Mouse (Mus musculus) adrenal gland, postnatal 14 days (tissue): ENCODE measurements at regions not wholly inside any gene's neighbourhood (a gene's known extent, or its start where the extent isn't known, plus 50 kb on each side); places are given as distances from the start of the nearest gene placed in this dataset.

Source experiments
- DNase-seq: peaks from one replicate; pipeline ENCODE4 v3.0.0; 2021; ENCODE audit warnings: mixed read lengths

GRCm38 (mm10) chr2:179238166-179238565 lies 204.1 kb upstream of the Cdh4 start:
- DNase-seq = no peak

- DNase-seq = peak; percentile 4
Observed at GRCm38 (mm10) chr2:179260892-179261291, 181.3 kb upstream of the Cdh4 start.

DNA sequence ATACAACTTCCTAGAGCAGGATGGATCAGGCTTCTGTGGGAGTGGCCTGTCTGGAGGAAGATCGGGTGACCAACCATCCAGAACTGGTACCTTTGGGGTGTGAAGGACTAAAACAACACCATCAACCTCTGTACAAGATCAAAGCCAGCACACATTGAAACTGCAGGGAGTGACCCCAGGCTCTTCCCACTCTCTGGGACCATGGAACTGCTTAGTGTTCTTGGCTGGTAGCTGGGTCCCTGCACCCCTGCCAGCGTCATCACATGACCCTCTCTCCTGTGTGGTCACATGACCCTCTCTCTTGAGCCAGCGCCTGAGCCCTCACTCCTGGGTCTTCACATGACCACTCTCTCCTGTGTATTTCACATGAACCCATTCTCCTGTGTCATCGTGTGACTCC lies 178.3 kb upstream of the Cdh4 start:
- no peak for DNase-seq

DNA sequence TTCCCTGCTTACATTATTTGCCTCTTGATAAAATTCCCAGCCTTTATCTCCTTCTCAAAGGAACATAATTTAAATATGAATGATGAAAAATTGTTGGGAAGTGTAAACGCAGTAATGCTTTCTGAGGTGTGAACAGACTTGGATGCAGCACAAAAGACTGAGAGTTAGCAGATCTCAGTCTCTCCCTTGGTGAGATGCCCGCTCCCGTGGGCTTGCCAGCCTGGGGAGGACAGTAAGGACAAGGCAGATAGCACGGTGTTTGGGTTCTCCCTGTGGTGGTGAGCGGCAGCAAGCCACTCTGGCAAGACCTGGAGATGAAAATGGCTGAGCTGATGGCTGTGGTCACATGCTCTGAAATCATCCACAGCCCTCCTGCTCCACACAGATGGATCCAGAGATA lies 176.8 kb upstream of the Cdh4 start:
- no peak for DNase-seq

GRCm38 (mm10) chr2:179277204-179277886 lies 164.9 kb upstream of the Cdh4 start:
- DNase-seq = no peak

DNA sequence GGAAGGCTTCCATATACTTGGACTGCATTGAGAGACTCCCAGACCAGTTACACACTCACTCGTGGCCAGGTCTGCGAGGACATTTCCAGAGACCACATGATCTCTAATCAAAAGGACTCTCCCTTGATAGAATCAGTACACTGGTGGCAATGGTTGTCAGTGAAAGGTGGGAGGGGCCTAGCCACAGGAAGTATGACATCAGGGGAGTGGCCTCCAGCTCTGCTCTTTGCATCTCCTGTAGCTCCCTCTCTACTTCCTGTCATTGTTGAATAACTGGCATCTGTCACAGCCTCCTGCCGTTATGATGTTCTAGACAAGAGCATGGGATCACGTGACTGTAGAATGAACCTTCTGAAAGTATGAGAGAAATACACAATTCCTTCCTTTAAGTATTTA lies 164.3 kb upstream of the Cdh4 start:
- DNase-seq = no peak

- no peak for DNase-seq
Observed at GRCm38 (mm10) chr2:179282276-179282675, 160.0 kb upstream of the Cdh4 start.

DNA sequence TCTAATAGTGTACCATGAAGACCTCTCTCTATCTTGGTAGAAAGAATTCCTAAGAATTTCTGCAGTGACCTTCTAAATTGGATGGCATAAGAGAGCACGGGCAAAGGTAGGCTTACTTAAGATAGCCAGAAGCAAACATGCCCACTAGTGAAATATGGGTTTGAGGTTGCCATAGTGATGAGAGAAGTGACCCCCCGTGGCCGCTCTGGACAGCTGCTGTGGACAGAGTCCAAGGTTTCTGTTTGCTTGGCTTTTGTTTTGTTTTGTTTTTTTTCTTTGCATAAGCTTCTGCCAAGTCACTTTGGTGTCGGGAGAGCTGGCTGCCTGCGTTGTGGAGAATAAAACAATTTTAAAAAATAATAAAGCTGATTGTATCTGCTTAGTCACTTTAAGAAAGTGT lies 151.8 kb upstream of the Cdh4 start:
- no peak for DNase-seq

- DNase-seq = peak; percentile 66
Observed at GRCm38 (mm10) chr2:179291046-179291563, 151.1 kb upstream of the Cdh4 start.

DNA sequence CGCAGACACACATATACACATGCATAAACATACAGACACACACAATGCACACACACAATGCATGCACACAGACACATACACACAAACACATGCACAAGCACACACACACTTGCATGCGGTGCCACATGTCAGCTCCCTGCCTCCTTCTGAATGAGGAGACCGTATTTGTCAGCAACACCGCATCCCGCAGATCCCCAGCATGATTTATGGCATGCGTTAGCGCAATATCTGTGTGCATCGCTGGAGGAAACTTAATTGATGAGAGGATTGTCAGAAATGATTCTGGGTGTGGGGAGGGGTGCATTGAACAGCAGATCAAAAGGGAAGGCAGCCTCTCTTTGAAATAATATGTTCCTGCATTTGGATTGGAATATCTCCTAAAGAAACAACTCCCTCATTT lies 150.3 kb upstream of the Cdh4 start:
- no peak for DNase-seq

- peak; percentile 68 for DNase-seq
Observed at GRCm38 (mm10) chr2:179292566-179292965, 149.7 kb upstream of the Cdh4 start.

DNA sequence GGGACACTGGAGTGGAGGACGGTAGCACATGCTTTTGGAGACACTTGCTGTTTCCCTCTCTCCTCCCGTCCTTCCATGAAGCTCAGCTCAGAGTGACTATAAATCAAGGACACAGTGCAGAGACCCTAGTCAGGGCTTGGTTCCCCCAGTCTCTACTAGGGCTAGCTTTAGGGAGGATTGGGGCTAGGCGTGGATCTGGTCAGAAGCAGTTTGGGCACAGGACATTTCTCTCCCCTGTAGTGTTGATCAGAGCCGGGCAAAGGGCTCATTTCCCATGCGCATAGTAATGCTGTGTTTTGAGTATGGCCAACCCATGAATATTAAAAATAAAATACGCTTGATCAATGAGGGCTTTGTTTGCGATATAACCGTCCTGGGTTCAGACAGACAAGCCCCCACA lies 149.1 kb upstream of the Cdh4 start:
- no peak for DNase-seq

GRCm38 (mm10) chr2:179297057-179297456 lies 145.2 kb upstream of the Cdh4 start:
- no peak for DNase-seq

- peak; percentile 9 for DNase-seq
Observed at GRCm38 (mm10) chr2:179303765-179304164, 138.5 kb upstream of the Cdh4 start.

DNA sequence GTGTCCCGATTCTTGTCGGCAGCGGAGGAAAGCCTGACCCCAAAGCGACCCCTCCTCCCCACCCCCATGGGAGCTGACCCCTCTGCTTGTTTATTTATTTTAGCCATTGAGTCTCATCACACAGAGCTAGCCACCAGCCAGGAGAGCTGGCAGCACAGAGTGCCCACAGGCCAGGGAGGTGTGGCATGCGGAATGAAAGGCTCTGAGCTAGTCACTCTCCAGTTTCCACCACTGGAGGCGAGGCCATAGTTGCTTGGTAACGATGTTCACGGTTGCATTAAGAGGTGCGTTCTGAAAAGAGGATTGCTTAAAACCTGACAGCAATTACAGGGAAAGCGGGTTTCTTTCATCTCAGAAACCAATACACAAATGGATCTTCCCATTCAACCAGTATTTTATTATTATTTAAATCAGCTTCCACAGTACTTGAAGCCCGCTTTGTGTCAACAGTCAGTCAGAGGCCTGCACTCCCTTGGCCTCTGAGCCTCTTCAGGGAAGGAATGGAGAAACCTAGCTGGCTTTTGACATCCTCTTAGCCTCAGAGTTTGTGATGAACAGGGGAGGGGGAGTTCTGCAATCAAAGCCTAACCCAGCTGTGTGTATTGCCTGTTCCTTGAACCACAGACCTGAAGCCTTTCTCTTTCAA lies 134.8 kb upstream of the Cdh4 start:
- no peak for DNase-seq

GRCm38 (mm10) chr2:179307932-179308303 lies 134.3 kb upstream of the Cdh4 start:
- DNase-seq = no peak

GRCm38 (mm10) chr2:179318046-179318445 lies 124.2 kb upstream of the Cdh4 start:
- no peak for DNase-seq

- no peak for DNase-seq
Observed at GRCm38 (mm10) chr2:179325242-179325641, 117.0 kb upstream of the Cdh4 start.

DNA sequence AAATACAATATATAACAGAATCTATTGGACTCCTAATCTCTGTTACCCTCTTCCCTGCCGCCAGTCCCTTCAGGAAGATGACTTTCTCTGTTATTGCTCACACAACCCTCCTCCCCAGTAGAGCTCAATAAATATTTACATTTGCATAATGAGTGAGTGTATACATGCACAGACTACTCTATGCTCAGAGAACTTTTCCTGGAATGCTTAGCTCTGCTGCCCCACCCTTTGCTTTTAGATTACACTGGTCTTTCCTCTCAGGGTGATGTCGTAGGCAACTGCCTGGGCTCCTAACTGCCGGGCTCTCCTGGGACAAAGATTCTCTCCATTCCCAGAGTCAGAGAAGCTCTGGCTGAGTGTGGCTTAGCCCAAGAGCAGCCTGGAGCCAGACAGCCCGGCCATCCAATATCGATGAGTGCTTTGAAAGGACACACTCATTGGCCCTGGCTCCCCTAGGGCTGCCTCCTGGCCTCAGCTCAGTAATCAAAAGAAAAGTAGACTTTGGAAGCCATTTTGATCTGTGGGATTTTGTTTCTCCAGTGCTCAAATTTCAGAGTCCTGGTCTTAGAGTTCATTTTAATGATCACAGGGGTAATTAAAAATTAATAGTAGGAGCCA lies 109.2 kb upstream of the Cdh4 start:
- no peak for DNase-seq

- no peak for DNase-seq
Observed at GRCm38 (mm10) chr2:179333587-179333986, 108.6 kb upstream of the Cdh4 start.

DNA sequence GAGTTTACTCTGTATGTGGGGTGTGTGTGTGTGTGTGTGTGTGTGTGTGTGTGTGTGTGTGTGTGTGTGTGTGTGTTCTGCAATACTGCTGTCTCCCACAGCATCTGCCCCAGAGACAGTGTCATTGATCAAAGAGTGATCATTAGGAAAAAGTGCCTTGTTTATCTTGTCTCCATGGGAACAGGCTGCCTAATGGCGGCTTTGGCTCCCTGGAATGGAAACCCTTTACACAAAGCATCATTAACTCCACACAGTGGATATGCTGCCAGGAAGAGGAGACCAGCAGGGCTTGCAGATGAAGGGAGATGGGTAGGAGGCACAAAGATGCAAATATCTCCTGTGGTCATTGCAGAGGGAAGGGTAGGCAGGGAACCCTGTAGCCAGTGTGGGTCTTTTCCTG lies 106.0 kb upstream of the Cdh4 start:
- DNase-seq = no peak

- DNase-seq = no peak
Observed at GRCm38 (mm10) chr2:179352676-179353075, 89.6 kb upstream of the Cdh4 start.

DNA sequence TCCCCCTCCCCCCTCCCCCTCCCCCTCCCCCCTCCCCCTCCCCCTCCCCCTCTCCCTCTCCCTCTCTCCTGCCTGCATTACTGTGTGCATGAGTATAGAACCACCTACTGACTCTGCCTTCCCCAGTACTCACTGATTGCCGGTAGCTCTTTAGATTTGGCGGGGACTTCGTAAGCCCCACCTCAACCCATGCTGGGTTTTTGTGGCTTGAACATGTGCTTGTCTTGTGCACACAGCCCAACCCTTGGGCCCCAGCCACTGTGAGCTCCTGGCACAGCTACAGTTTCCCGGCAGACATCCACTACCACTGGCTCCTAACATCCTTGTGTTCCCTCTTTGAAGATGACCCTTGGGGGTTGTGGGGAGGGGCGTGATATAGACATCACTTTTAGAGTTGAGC lies 87.4 kb upstream of the Cdh4 start:
- no peak for DNase-seq
